Comparison of ENCODE assay signal across 11 mouse cellular contexts in genomic region chr16:44765555-44766319, GRCm38 (mm10). TPM values are rescaled to one million over a fixed set of nuclear protein-coding genes. Genes with fewer than 3 reads are reported as not detected.
DNase-seq lines count a peak whose midpoint lies in the region; ATAC-seq and TF ChIP-seq lines count a peak whose summit lies in the region.
"Had no signal": no experiment of that assay in that cellular context is flagged by ENCODE, and none has a peak within 500 bp of the region (broad histone marks: within the 10 kb centered on the region; RNA-seq: fewer than 3 reads in every experiment).

Cd200r1 (plus strand) TSS chr16:44765736.

- H3K9me3 ChIP-seq in CH12.LX (replicated peaks; ENCODE audit: low read length) = no peaks in the 10 kb centered on the region
- no peaks in the 10 kb centered on the region for H3K9me3 ChIP-seq in neural tube, embryonic 15.5 days (replicated peaks)

- WGBS in heart, adult 2 months = 54% methylated on average over 22 of the region's 22 CpGs
- 83% methylated on average over 22 of the region's 22 CpGs for WGBS in neural tube, embryonic 15.5 days

- no peak for TF ChIP-seq POLR2A in heart, adult 2 months (IDR thresholded peaks at IDR 0.05; ENCODE audit: insufficient read depth, low read depth, low read length)
- no peak for TF ChIP-seq POLR2A in CH12.LX (IDR thresholded peaks at IDR 0.05; ENCODE audit: low read depth, low read length)

- H3K36me3 ChIP-seq in heart, adult 2 months (ENCODE audit: control insufficient read depth, insufficient read depth, low read length) = no peaks in the 10 kb centered on the region
- H3K36me3 ChIP-seq in CH12.LX (replicated peaks in 1 of 2; ENCODE audit: control insufficient read depth in 1 of 2, insufficient read depth in 1 of 2, low read length in 1 of 2) = no peaks in the 10 kb centered on the region
- H3K36me3 ChIP-seq in neural tube, embryonic 15.5 days = no peaks in the 10 kb centered on the region

- H3K27ac ChIP-seq in heart, adult 2 months = no peak within 1 kb of the TSS
- H3K27ac ChIP-seq in CH12.LX (ENCODE audit: insufficient read depth, low read depth) = no peak within 1 kb of the TSS
- no peak within 1 kb of the TSS for H3K27ac ChIP-seq in neural tube, embryonic 15.5 days (replicated peaks)

- TF ChIP-seq CTCF in heart, adult 2 months (IDR thresholded peaks at IDR 0.05) = no peak
- TF ChIP-seq CTCF in CH12.LX (conservative IDR thresholded peaks at IDR 0.05 in 1 of 2, IDR thresholded peaks at IDR 0.05 in 1 of 2; ENCODE audit: low read depth in 2 of 2, low read length in 2 of 2) = no peak

- H3K9ac ChIP-seq in heart, adult 2 months (ENCODE audit: low read depth, low read length) = peak within 1 kb of the TSS; percentile 54; the same call in 1 of the 2 replicates
- no peak within 1 kb of the TSS for H3K9ac ChIP-seq in CH12.LX (ENCODE audit: insufficient read depth, low read depth)
- H3K9ac ChIP-seq in neural tube, embryonic 15.5 days (replicated peaks) = no peak within 1 kb of the TSS

- H3K4me3 ChIP-seq in heart, adult 2 months = no peak within 1 kb of the TSS
- H3K4me3 ChIP-seq in CH12.LX (replicated peaks in 1 of 3; ENCODE audit: low read depth in 2 of 3, low read length in 2 of 3, poor library complexity in 1 of 3) = peak within 1 kb of the TSS; percentile 26 to 45 (median 44)
- H3K4me3 ChIP-seq in neural tube, embryonic 15.5 days (replicated peaks) = no peak within 1 kb of the TSS

- intact Hi-C loops in heart, adult 2 months (cut with DNase I) = loop anchor here (5.0 kb wide), 1 partner anchor 257 kb away; no protein-coding TSS in a partner anchor

- no peak for TF ChIP-seq EP300 in heart, adult 2 months (IDR thresholded peaks at IDR 0.05; ENCODE audit: insufficient read depth, low read depth, low read length)
- no peak for TF ChIP-seq EP300 in CH12.LX (IDR thresholded peaks at IDR 0.05; ENCODE audit: low read length)

- H3K79me2 ChIP-seq in heart, adult 2 months (replicated peaks; ENCODE audit: control insufficient read depth, insufficient read depth, low read length) = no peaks in the 10 kb centered on the region
- no peaks in the 10 kb centered on the region; the same call in 1 of the 2 replicates for H3K79me2 ChIP-seq in CH12.LX (replicated peaks; ENCODE audit: control insufficient read depth, extremely low read depth, insufficient read depth, poor library complexity, severe bottlenecking)

- peak; percentile 59 to 60 for ATAC-seq in hematopoietic stem cell, adult 5-6 weeks (replicated peaks in 1 of 2; ENCODE audit: insufficient read depth in 1 of 2, low FRiP score in 2 of 2, low TSS enrichment in 1 of 2, low read depth in 1 of 2, poor library complexity in 2 of 2, severe bottlenecking in 2 of 2)
- ATAC-seq in neural tube, embryonic 15.5 days (ENCODE audit: low FRiP score) = no peak

- H3K4me1 ChIP-seq in heart, adult 2 months (ENCODE audit: control insufficient read depth, insufficient read depth, low read length) = no peaks in the 10 kb centered on the region
- peaks cover 0 to 10% of the 10 kb centered on the region in 2 experiments; a peak in 2 of 4 replicates for H3K4me1 ChIP-seq in CH12.LX (ENCODE audit: control insufficient read depth in 1 of 2, insufficient read depth in 2 of 2)
- no peaks in the 10 kb centered on the region for H3K4me1 ChIP-seq in neural tube, embryonic 15.5 days

- no peaks in the 10 kb centered on the region for H3K27me3 ChIP-seq in heart, adult 2 months (ENCODE audit: control insufficient read depth, insufficient read depth, low read length)
- no peaks in the 10 kb centered on the region for H3K27me3 ChIP-seq in CH12.LX (replicated peaks)
- no peaks in the 10 kb centered on the region for H3K27me3 ChIP-seq in neural tube, embryonic 15.5 days (replicated peaks)

- H3K4me2 ChIP-seq in CH12.LX (ENCODE audit: insufficient read depth, low read depth, poor library complexity, severe bottlenecking) = no peak within 1 kb of the TSS
- H3K4me2 ChIP-seq in neural tube, embryonic 15.5 days = no peak within 1 kb of the TSS

- dilution Hi-C loops in CH12.LX (cut with MboI; ENCODE audit: extremely low pct_ligation_motif_present, extremely low pct_unique_long_range_greater_than_20kb, low sequenced_read_pairs) = no loop called here

- DNase-seq in heart, adult 2 months = peak in 1 of 2 experiments; percentile 26
- no peak for DNase-seq in heart, adult 9 months (ENCODE audit: low spot score in 2 of 2)
- DNase-seq in CH12.LX (ENCODE audit: extremely low read depth) (no peak), MN1 (ENCODE audit: low spot score) (no peak)
- peak; percentile 73 for DNase-seq in naive thymus-derived CD4-positive, alpha-beta T cell, adult 2 months (ENCODE audit: low read depth)
- DNase-seq in layer of hippocampus, postnatal 10 days (ENCODE audit: low spot score in 2 of 2) = no peak
- DNase-seq: adrenal gland, postnatal 25 days; gastrocnemius, postnatal 25 days; kidney, adult 18-20 months had no signal

- no peak for TF ChIP-seq RAD21 in CH12.LX (IDR thresholded peaks at IDR 0.05; ENCODE audit: low read depth, low read length)

- in situ Hi-C loops in CH12.LX (cut with MboI; ENCODE audit: low pct_ligation_motif_present, low pct_unique_long_range_greater_than_20kb, low sequenced_read_pairs) = loop anchor here (5.0 kb wide), 3 partner anchors 202 to 322 kb away; no protein-coding TSS in a partner anchor

TF ChIP-seq in CH12.LX, 34 proteins besides CTCF, POLR2A, EP300 and RAD21:
- TF ChIP-seq MEF2A (IDR thresholded peaks at IDR 0.05; ENCODE audit: borderline replicate concordance, low read depth, low read length) (no peak), SMC3 (IDR thresholded peaks at IDR 0.05; ENCODE audit: low read depth, low read length) (no peak), ZKSCAN1 (IDR thresholded peaks at IDR 0.05; ENCODE audit: borderline replicate concordance, low read depth, low read length) (no peak), SIN3A (IDR thresholded peaks at IDR 0.05; ENCODE audit: low read length) (0 out of 2 replicates have a peak, but pooled peaks have one; percentile 28)

RNA-seq across cellular contexts. Expression of gene Cd200r1, which starts in this region (rescaled TPM):
- under 1 TPM; 0.32 to 0.42 TPM for total RNA-seq in heart, adult 2 months (2021)
- polyA plus RNA-seq in heart, adult 2 months (2012; rRNA removed) = 0.23 and 0.82 TPM in 2 replicates
- total RNA-seq in CH12.LX (2012; rRNA removed) (1.2 and 2.2 TPM in 2 replicates), CH12.LX (2014; rRNA removed) (5.3 and 5.4 TPM in 2 replicates)
- 1.3 and 2.5 TPM in 2 replicates for polyA plus RNA-seq in CH12.LX (2012; ENCODE audit: insufficient read length, low read depth)
- total RNA-seq in hematopoietic stem cell, adult 5-6 weeks (2017) = 7.0 and 10.0 TPM in 2 replicates
- total RNA-seq in layer of hippocampus, postnatal 10 days (2021) = under 1 TPM; 0.16 to 0.46 TPM
- 0.59 and 0.66 TPM in 2 replicates for polyA plus RNA-seq in neural tube, embryonic 15.5 days (2015; fragmentation: Nextera tagmentation; extraction: Ambion mirVana)
- total RNA-seq: adrenal gland, postnatal 25 days had no signal

Comparison
In these comparisons a context has a peak if more than half of its experiments do, and no peak if none do; other contexts are left out.
1. H3K4me3 ChIP-seq: peak in CH12.LX (3 of 3); none in heart, adult 2 months (single experiment) and neural tube, embryonic 15.5 days (single experiment).